Mouse (Mus musculus): ENCODE measurements around the gene Sdf2.
A peak's percentile ranks its signal among the peaks of the same experiment; 100 is the strongest.

Sdf2 gene

DNA sequence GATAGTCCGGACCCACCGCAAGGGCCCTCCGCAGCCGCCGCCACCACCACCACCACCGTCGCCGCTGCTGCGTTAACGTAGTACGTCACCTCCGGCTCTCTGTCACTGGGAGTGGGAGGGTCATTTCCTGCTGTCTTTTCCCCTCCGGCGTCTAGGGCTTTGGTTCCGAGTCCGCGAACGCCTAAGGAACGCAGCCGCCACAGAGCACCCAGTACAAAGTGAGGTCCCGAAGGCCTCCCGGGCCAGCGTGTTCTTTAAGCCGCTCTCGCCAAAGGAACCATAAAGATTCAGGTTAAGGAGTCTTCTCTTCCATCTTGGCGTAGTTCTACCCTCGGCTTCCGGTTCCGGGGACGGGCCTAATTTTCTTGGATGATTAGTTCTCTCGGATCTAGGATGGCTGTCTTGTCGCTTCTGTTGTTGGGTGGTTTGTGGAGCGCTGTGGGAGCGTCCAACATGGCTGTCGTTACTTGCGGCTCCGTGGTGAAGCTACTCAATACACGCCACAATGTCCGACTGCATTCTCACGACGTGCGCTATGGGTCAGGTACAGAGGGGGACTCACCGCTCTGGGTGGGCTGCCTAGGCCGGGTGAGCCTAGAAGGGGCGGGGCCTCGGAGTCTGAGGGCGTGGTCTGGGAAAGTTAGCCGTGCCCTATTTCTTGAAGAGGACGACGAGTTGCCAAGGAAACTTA, at the start of gene Sdf2, which contains the start of gene Supt6:
Gene Sdf2 (plus strand): TSS at position 120 of the 691 bp plus-strand sequence.
Gene Supt6 (minus strand): TSS at position 361 of the 691 bp plus-strand sequence.
- peak; percentile 98 for DNase-seq (ENCODE audit: extremely low spot score, low spot score)

DNA sequence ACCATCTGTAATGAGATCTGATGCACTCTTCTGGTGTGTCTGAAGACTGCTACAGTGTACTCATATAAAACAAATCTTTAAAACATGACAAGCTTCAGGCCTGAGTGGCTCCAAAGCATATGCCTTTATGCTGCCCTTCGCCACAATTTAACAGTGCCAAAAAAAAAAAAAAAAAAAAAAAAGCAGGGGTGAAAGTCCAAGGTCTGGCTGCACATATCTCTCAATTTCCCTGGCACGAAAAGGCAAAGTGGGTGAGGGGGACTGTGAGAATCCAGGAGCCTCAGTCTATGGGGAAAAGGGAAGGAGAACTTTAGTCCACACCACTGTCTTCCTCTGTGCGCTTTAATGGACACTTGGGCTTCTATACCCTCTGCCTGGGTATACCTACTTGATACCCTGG, 43.2 kb upstream of the Sdf2 start:
- no peak for DNase-seq (ENCODE audit: extremely low spot score, low spot score)

DNA sequence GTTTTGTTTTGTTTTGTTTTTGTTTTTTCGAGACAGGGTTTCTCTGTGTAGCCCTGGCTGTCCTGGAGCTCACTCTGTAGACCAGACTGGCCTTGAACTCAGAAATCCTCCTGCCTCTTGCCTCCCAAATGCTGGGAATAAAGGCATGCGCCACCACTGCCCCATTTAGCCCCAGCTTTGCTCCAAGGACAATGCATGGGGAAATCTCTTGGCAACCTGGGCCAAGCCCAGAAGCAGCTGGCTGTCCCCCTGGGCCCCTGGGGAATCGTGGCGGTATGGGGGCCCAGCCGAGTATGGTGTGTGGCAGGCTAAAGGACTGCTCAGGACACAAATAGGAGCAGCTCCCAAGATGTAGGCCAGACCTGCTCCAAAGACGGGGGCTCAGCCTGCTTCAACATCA, 41.3 kb upstream of the Sdf2 start:
- no peak for DNase-seq (ENCODE audit: extremely low spot score, low spot score)

DNA sequence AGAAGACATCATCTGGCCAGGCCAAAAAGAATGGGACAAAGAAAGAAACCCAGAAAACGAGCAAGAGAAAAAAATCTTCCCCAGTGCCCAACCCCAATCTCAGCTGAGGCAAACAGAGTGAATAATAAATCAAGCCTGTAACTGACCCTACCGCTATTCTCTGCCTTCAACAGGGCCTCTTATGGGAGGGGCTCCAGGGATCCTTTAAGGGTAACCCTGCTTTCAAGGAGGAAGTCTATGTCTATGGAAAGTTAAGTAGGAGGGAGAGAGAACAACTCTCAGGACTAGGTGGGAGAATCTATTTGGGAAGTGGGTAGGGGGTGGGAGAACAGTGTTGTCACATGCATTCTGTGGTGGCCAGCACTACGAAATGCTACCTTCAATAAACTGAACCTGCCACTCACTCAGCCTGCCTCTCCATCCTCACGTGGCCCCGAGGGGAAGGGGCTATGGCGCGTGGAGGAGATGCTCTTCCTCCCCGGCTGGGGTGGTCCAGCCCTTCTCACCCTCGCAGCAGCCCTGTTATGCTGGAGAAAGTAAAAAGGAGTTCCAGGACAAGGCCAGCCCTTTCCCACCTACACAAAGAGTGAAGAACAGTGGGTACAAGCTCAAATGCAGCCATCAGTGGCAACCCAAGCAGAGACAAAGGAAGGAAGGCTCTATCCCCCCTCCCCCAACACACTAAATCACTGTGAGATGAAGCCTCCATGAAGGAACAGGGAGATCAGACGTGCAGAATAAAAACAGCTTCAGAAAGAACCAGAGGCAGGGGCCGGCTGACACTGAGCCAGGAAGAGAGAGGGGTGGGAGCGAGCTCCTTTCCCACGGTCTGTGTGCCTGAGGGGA, 40.0 kb upstream of the Sdf2 start:
- DNase-seq (ENCODE audit: extremely low spot score, low spot score), result peak; percentile 48

DNA sequence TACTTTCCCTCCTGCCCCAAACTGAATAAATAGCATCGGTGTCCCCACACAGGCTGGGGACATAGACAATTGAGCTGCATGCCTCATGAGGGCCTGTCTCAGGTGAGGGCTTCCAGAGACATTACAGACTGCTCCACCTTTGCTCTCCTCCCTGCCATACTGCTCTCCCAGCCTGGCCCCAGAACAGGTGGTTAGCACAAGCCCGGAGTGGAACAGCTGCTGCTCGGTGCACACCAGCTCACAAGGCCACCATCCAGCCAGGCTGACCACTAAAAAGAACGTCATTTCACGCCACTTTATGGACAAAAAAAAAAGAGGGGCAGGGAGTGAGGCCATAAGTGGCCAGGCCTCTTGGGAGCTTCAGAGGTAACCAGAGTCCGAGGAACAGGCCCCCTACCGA, 38.4 kb upstream of the Sdf2 start:
- no peak for DNase-seq (ENCODE audit: extremely low spot score, low spot score)

DNA sequence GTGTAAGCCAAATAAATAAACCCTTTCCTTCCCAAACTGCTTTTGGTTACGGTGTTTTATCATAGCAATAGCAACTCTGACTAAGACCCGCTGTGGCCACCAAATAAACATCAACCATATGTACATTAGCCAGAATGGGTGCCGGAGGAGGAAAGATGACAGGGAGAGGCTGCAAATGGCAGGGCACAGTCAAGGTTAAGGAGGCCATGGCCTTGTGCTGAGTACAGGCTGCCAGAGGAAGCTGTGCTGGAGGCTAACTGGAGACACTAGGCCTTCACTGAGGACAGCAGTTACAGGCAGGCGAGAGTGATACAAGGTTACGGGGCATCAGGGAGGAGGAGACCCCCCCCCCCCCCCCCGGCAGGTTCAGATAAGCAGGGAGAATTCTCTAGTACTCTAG, 35.7 kb upstream of the Sdf2 start:
- DNase-seq (ENCODE audit: extremely low spot score, low spot score), result no peak

DNA sequence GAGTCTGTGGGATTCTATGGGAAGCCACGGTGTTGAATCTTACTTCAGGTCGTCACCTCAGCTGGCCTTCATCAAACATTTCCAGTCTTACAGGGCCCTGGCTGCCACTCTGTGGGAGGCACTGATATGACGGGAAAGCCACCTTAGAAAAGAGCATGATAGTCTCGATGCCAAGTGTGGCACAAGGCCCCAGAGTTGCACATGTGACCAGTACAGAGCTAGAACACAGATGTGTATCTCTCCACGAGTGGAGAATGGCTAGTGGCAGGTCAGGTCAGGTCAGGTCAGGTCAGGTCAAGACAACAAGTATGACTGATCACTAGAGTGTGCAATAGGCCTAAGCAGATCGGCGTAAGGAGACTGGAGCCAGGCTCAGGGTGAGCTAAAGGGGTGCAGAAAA, 34.9 kb upstream of the Sdf2 start:
- no peak for DNase-seq (ENCODE audit: extremely low spot score, low spot score)

DNA sequence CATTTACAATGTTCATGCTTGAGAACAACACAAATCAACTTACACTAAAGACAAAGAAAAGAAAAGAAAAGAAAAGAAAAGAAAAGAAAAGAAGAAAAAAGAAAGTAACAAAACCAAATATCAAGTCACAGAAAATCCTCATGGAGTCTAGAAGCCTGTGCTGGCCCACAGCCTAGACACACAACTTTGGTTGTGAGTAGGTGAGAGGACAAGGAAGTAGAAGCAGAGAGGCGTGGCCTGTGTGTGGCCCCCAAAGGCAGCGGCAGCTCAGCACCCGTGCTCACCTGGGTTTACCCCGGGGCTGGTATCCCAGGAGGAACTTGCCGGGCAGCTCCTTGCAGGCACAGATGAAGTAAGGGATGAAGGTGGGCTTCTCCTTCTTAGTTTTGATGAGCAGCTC, 34.0 kb upstream of the Sdf2 start:
- no peak for DNase-seq (ENCODE audit: extremely low spot score, low spot score)

DNA sequence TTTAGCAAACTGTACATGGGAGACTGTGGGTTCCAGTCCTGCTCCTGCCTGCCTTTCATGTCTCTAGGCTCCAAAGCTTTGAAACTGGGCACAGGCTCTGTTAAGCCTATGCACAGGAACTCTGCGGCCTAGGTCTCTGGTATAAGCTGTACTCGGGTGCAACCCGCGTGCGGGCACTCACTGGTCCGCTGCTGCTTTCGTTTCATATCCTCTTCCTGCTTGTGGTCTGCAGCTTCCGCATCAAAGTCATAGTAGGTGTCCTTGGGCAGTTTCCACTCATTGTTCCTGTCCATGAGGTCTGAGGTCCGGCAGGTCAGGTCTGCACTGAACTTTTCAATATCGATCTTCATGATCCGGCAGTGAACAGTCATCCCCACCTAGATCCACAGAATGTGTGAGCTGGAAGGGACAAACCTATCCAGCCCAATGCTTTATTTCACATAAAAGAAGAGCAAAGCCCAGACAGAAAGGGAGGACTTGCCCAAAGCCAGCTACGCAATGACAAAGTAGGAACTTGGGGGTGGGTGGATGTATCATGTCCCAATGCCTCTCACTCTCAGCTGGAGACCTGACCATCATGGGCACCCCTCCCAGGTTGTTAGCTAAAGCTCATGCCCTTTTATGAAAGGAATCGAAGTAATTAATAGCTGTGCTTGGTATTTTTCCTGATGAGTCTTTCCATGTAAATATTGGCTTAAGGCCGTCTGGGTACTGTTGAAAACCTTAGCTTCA, 32.3 kb upstream of the Sdf2 start:
- DNase-seq (ENCODE audit: extremely low spot score, low spot score), result no peak

DNA sequence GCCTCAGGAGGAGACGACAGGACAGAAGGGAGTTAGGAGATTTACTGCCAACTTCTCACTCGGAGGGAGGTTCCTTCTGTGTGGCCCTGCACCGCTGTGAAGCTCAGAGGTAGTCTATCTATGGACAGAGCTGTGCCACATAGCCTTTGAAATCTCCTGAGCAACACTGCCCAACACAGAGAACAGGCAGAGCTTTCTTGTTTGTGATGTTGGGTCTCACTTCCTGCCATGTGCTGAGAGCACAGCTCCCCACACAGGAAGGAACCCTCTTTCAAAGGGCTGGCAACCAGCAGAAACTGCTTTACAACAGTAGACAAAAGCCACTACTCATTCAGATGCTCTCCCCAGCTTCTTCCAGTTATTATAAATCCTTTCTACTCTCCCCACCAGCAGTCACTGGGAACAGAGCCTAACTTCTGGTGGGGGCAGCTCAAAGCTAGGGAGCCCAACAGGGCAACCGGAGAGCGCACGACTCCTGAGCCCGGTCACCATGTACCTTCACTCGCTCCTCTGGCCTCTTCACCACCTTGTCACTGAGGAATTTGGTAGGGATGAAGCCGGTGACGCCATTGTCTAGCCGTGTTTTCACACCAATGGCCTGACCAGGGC, 29.7 kb upstream of the Sdf2 start:
- no peak for DNase-seq (ENCODE audit: extremely low spot score, low spot score)

DNA sequence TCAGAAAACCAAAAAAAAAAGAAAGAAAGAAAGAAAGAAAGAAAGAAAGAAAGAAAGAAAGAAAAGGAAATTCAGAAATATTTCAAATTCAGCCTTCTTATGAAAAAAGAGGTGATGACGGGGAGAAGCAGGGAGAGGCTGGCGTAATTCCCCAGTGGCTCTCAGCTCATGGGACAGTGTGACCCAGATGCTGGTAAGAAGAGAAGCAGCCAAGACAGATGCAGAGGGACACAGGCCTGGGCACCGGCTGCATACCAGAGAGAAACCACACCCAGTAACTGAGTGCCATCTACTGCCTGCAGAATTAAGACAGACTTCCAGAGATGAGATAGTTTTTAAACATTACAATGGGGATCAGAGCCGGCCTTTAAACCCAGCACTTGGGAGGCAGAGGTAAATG, 22.0 kb upstream of the Sdf2 start:
- no peak for DNase-seq (ENCODE audit: extremely low spot score, low spot score)

DNA sequence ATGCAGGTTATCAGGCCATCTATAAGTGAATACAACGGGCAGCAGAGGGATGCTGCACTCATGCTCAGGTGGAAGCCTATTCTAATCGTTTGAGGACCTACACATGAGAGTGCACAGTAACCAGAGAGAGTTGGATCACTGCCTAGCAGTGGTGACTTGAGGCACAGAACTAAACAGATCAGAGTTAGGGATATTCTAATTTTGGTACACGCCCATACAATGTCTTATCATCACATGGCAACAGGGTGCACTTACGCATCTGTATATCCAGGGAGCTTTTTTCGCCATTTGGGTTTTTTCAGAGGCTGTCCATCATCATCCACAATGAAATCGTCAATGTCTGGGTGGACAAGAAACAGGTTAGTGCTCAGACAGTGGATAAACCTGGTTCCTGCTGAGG, 14.0 kb upstream of the Sdf2 start:
- no peak for DNase-seq (ENCODE audit: extremely low spot score, low spot score)

DNA sequence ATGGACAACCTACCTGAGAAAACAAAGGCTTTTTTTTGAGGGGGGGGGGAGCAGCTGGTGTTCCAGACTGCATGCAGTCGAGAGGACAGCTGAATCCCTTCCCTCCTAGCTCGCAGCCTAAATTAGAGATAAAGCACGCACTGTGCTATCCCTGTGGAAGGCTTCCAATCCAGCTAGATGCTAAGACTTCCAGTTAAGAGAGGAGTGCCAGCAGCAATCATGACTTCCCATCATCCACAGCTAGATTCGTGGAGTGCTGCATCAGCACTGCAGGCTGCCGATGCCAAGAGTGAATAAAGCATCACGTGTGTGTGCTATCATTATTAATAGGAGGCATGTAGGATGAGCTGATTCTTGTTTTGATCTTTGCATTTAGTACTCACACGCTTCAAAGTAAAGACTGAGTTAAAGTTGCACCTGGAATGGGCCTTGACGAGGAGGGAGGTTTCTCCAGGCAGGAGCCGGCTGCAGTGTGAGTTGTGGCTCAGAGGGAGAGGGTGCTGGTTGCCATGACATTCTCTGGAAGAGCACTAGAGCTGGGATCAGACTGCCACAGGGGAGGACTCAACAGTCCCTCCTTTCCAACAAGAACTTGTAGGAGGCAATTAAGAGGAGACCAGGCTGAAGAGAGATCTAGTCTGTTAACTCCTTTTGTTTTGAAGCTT, 5.2 kb upstream of the Sdf2 start:
- DNase-seq (ENCODE audit: extremely low spot score, low spot score), result no peak

DNA sequence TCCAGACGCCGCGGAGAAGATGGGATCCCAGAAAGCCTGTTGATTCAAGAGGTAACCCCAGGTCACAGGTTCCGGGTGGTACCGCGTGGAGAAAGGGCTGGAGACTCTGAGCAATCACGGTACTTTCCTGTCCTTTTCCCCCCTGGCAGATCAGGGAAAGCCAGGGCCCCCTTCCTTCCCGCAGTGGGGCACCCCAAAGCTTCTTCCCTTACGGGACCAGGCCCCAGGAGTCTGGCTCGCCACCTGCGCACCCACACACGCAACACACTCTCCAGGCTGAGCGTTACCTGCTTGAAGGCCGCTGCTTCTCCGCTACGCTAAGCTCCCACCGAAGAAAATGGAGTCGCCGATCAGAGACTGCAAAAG, 302 bp upstream of the Sdf2 start:
- DNase-seq (ENCODE audit: extremely low spot score, low spot score), result no peak

DNA sequence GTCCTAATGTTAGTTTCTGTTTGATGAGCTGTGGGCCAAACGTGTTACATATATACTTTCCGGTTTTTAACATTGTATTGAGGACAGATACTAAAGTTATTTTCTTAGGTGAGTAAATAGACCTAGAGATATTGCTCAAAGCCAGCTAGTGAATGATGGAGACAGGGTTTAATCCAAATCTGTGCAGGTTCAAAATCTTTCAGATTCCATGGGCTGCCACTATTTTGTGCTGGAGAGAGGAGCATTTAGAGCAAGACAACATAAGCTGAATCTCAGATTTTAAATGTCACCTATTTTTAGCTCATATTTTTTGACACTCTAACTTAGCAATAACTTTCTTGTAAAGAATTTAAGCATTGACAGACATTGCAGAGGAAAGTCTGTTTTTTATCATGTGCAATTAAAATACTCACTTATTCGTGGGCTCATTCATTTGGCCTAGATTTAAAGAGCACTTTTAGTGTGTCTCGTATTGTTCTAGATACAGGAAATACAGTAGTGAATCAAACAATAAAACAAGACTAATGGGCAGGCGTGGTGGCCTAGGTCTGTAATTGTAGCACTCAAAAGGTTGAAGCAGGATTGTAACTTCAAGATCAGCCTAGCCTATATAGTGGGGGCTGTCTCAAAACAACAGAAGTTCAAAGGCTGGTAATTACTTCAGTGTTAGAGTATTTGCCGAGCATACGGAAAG, 919 bp downstream of the Sdf2 start:
- DNase-seq (ENCODE audit: extremely low spot score, low spot score), result no peak

DNA sequence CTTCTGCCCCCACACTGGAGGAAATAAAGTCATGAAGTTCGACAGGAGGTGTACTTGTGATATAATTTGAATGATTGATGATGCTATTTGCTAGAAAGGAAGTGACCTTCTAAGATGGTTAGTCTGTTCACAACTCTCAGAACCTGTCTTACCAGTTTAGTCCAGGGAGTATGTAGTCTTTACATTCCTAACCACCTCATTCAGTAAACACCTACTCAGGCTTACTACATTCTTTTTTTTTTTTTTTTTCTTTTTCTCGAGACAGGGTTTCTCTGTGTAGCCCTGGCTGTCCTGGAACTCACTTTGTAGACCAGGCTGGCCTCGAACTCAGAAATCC, 1.4 kb downstream of the Sdf2 start:
- DNase-seq (ENCODE audit: extremely low spot score, low spot score), result no peak

DNA sequence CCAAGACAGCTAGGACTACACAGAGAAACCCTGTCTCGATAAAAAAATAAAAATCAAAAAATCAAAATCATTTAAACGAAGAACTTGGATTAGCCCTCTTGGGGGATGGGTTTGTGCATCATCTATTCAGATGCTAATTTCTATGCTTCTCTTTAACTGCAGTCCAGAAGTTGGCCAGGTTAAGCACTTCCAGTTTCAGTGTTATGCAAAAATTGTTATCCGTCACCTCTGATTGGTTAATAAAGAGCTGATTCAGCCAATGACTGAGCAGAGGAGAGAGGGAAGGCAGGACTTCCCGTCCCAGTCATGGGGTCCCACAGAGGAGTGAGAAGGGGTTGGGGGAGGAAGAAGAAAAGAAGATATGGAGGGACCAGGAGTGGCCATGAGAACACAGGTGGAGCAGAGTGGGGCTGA, 2.2 kb downstream of the Sdf2 start:
- DNase-seq (ENCODE audit: extremely low spot score, low spot score), result no peak

DNA sequence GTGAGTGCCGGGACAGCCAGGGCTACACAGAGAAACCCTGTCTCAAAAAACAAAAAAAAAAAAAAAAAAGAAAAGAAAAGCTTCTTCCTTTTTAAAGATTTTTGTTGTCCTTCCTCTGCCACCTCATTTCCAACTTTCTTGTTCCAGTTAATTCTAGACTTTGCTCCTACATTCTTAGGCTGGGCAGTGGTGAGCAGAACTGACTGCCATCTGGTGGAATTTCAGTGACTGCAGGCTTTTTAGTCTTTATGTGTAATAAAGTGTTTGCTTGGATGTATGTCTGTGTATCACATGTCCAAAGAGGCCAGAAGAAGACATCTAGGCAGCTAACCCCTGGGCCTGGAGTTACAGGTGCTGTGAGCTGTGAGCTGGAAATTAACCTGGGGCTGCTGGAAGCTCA, 11.1 kb downstream of the Sdf2 start:
- no peak for DNase-seq (ENCODE audit: extremely low spot score, low spot score)

DNA sequence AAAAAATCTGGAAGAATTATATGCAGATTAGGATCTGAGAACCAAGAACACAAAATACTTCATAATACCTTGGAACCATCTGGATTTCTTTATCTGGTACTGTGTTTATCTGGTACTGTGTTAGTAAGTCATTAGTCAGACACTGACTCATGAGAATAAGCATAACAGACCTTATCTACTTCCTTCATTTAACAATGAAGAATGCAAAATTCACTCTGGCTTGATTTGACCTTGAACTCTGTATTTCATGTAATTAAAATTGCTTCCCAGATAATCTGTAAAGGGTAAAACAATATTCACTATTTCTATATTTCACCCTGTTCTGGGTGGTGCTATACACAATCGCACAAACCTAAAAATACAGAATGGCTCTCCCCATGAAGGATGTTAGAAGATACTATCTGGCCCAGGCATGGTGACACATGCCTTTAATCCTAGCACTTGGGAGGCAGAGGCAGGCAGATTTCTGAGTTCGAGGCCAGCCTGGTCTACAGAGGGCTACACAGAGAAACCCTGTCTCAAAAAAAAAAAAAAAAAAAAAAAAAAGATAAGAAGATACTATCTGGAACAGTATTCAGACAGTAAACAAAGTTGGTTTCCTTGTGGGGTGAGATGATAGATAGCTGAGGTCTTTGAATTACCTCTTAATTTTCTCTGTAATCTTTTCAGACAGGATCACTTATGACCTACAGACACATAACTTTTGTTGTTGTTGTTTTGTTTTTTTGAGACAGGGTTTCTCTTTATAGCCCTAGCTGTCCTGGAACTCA, 15.1 kb downstream of the Sdf2 start:
- no peak for DNase-seq (ENCODE audit: extremely low spot score, low spot score)
